Mouse (Mus musculus): Measurements from ENCODE around the gene Selenoo.
A peak's percentile ranks its signal among the peaks of the same experiment; 100 is the strongest.

Gene Selenoo

GRCm38 (mm10) chr15:89149271-89150040, 60.6 kb downstream of the Selenoo start, which contains the start of gene Mapk11:
Mapk11 (minus strand) TSS chr15:89149628.
- peak; percentile 47 for DNase-seq (ENCODE audit: low spot score)

Data from lung, postnatal 25 days (tissue).